Mouse (Mus musculus): ENCODE data around the gene Rita1.

Gene Rita1

DNA sequence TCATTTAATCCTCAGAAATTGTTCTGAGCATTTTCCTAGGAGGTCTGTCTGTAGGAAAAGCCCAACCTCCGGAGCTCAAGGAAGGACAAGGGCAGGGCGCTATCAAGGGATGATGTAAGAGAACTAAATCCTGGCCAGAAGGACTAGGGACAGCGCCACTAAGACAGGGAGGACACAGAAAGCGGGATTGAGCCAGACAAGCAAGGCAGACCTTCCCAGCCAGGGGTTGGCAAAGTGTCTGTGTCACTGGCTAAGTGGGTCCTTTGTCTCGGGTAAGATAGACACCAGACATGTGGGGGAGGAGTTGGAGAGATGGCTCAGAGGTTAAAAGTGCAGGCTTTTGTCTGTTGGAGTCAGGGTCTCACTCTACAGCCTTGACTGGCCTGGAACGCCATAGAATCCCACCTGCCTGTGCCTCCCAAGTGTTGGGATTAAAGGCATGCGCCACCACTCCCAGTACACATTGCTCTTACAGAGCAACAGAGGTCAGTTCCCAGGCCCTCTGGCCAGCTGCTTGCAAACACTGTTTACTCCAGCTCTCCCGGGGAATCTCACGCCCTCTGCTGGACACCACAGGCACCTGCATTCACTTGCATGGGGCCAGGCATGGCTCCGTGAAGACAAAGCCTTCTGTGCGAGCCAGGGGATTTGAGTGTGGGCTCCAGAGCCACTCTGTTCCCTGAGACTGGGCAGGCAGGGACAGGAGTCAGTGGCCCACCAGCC is 11.3 kb downstream of the Rita1 start:
- no peak for DNase-seq (ENCODE audit: low spot score in 2 of 2)

DNA sequence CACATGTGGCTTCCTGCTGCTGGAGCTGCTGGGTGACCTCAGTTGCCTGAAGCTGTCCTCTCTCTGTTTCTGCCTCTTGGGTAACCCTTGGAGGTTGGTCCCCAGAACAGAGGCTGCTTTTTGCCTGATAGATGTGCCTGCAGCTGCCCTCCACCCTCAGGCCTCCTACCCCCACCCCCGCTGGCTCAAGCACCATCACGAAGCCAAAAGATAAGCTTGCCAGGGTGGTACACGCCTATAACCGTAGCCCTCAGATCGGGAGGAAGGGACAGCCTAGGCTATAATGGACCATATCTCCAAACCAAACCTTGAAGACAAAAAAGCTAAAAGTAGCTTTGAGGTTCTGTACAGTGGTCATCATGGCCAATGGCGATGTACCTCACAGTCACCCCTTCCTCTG is 12.8 kb downstream of the Rita1 start:
- DNase-seq (ENCODE audit: low spot score in 2 of 2) = no peak

DNA sequence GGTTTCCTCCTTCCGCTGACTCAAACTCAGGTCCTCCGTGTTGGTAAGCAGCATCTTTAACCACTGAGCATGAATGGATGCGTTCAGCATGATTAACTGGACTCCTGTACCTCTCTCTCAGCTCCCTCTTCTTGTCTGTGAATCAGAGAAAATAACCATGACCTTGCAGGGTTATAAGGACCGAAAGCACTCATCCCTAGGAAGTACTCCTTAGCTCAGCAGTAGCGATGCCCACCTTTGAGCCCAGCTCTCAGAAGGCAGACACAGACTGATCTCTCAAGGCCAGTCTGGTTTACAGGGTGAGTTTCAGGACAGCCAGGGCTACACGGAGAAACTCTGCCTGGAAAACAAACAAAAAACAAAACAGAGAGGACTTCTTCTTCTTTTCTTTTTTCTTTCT is 17.9 kb downstream of the Rita1 start:
- no peak for DNase-seq (ENCODE audit: low spot score in 2 of 2)

DNA sequence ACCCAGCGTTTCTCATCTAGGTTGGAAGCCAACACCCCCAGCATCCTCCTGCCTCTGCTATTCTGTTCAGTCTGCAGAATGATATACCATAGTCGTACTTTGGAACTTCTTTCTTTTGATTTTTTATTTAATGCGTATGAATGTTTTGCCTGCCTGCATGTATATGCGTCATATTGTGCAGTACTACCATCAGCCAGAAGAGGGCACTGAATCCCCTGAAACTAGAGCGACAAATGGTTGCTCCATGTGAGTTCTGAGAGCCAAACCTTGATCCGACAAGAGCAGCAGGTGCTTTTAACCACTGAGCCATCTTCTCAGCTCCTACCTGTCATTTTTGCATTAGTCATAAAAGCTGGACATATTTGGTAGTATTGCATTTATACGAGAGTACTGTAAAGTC is 20.2 kb downstream of the Rita1 start:
- DNase-seq (ENCODE audit: low spot score in 2 of 2) = no peak

DNA sequence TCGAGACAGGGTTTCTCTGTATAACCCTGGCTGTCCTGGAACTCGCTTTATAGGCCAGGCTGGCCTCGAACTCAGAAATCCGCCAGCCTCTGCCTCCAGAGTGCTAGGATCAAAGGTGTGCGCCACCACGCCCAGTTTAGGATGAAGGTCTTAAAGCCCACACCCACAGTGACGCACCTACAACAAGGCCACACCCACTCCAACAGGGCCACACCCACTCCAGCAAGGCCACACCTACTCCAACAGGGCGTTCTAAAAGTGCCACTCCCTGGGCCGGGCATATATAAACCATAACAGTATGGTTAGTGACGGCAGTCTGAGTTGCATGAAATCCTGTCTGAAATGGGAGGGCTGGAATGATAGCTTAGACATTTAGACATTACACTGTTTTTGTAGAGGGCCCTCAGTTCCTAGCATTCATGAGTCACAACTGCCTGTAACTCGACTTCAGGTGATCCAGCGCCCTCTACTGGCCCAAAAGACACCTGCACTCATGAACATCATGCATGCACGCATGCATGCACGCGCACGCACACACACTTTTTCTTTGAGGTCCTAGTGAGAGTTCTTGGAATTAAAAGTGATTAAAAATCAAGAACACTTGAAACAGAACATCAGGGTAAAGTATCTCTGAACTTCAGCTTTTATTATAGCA is 21.9 kb downstream of the Rita1 start:
- no peak for DNase-seq (ENCODE audit: low spot score in 2 of 2)

DNA sequence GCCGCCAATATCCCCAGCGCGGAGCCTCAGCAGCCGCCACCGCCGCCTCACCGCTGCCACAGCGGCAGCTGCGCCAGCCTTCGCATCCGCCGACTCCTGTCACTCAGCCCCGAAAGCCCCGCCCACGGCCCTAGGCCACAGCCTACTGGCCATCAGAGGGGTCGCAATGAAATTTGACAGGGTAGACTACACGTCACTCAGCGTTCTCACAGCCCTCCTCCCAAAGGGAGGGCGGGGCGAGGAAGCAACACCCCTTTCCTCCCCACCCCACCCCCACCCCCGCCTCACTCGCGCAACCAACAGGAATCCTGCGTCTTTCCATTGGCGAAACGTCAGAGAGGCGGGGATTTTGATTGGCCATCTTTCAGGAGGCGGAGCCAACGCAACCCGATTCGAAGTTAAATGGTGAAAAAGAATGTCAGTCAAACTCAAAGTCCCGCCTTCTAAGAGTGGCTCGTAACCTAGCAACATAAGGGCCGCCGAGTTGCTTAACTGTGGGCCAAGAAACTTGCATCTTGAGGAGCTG is 23.8 kb downstream of the Rita1 start, which contains the start of the genes Tpcn1 and Iqcd:
Gene Tpcn1, minus strand, starts transcription at position 105 of the 526 bp plus-strand sequence.
Gene Iqcd, plus strand, starts transcription at position 448 of the 526 bp plus-strand sequence.
- peak; percentile 99 for DNase-seq (ENCODE audit: low spot score in 2 of 2)

DNA sequence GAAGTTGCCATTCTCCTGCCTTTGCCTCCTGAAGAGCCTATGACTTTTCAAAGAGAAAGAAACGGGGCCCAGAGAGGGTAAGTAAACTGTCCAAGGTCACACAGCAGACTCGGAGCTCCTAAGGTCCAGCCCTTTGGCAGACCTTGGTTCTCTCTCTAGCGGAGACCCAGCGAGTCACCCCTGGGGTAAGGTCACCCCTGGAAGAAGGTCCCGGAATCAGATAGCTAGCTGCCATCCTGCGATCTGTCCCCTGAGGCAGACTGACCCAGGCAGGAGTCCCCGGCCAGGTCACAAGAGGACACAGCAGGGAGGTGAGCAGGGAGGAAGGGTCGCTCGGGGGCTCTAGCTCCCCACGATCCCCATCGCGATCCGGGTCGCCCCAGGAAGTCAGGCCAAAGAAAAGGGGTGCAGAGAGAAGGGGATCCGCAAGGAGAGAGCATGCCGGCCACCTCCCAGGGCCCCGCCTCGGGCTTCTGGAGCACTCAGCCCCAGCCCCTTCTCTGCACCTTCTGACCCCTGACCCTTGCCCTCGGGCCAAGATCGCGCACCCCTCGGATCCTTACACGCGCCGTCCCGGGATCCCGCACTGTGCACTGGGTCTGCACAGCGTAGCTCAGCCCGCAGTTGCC is 24.3 kb downstream of the Rita1 start:
- DNase-seq (ENCODE audit: low spot score in 2 of 2) = no peak

DNA sequence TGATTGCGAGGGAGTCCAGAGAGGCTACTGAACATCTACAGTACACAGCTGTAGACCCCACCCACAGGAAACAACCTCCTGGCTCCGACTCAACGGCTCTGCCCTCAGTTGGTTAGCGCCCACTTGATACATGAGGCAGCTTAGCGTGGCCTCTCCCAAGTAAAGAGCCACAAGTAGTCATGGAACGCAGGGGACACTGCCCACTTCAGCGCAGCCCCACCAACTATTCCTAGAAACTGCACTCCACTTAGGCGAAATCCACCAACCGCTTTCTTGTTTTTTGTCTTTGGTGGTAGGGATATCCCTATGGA is 24.8 kb downstream of the Rita1 start:
- no peak for DNase-seq (ENCODE audit: low spot score in 2 of 2)

DNA sequence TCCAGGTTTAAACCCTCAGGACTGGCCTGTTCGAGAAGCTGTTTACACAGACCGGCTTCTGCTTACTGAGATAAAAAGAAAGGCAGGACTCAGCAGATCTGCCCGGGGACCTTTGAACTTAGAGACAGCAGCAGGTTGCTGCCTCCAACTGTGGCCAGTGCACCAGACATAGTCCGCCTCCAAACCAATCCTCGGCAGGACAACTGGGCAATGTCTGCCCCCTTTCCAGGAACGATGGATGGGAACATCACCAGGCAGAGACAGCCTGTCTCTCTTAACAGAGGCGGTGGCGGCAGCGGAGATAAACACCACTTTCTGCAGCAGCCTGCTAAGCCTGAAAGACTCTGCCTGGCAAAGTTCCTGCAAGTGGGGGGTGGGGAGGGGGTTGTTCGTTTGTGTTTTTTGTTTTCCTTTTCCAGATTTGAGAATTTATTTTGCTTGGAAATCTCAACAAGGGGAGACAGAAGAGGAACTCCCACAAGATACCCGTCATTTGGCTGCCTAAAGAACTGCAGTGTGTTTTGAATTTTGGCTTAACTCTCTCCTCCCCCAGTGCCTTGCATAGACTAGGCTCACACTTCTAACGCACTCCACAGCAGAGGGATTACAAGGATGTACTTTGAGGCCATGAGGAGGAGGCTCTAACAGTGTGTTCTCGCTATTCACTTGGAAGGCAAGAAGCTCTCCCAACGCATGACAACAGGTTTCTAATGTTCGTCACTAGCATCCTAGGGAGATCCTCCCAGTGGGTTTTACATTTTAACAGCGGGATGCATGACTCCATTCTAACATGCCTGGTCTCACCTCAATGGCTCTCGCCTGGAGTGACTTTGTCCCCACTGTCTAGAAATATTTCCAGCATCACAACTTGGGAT is 25.4 kb downstream of the Rita1 start:
- no peak for DNase-seq (ENCODE audit: low spot score in 2 of 2)

DNA sequence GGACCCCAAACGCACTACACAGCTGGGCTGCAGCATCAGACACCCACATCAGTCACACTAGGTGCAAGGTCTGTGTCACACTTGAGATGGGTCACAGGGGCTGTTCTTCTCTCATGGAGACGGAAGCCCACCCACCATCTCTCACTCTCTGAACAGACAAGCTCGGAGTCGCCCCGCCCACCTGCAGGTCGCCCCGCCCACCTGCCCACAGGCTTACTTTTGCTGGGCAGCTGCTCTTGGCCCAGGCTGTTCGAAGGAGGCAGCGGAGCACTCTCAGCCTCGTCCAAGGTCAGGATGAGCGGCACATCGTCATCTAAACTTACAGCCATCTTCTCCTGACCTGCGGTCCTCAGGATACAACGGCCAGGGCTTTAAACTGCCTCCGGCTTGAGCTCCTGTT is 27.4 kb downstream of the Rita1 start:
- no peak for DNase-seq (ENCODE audit: low spot score in 2 of 2)

DNA sequence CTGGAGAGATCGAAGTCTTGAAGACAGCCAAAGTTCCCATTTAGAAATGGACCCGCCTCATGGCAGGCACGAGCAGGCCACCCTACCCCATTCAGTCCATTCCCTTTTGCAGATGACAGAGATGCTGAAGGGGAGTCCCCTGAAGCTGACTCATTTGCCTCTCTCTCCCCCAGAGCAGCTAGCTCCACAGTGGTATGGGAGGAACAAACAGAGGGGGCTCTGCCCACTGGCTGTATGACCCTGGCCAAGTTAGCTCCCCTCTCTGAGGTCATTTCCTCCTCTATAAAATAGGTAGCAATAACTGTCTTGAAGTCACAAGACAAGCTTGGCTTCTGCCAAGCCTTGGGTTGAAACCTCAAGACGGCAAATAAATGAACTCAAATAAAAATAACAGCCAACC is 28.9 kb downstream of the Rita1 start:
- DNase-seq (ENCODE audit: low spot score in 2 of 2) = no peak

DNA sequence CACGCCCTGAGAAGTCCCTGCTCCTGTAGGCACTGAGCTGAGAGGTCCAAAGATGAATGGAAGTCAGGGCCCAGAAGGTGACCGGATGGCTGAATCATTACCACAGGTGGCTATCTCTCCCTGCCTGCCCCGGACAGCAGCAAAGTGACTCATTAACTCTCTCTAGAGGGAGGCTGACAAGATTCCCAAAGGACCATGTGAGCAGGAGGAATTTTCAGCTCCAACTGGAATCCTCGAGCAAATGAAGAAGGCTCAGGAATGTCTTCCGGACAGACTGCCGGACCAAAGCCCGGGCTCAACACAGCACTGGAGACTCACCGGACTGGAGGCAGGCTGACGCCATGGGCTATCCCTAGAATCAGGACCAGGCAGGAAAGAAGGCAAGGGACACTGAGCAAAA is 30.4 kb downstream of the Rita1 start:
- DNase-seq (ENCODE audit: low spot score in 2 of 2) = peak in 1 of 2 experiments; percentile 20

DNA sequence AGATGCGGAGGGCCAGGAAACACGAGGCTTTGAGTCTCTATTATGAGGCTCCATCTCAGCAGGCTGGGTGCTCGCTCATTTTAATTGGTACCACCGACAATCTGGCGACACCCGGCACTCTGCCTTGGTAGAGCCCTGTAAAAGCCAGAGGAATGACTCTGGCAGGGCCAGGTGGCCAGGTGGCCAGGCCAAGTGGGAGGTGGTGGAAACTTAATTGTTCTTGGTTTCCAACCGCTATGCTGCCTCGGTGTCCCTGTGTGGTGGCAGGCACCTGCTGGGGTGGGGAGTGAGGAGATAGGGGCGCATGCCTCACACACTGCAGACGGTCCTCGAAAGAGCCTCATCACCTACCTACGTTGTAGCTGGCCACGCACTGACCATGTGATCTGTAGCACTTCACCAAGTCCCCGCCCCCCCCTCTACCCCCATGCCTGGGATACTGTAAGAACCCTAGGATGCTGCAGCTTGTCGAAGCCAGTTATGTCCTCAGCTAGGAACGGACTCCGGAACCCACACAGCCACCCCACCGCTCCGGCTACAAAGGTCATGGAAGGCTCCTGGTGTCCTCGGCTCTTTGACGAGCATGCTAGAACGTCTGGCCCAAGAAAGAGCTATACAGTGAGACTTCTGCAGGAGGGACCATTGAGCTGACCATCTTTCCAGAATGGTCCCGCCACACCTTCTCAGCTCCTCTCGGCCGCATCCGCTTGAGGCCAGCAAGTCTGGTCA is 32.3 kb downstream of the Rita1 start:
- no peak for DNase-seq (ENCODE audit: low spot score in 2 of 2)

DNA sequence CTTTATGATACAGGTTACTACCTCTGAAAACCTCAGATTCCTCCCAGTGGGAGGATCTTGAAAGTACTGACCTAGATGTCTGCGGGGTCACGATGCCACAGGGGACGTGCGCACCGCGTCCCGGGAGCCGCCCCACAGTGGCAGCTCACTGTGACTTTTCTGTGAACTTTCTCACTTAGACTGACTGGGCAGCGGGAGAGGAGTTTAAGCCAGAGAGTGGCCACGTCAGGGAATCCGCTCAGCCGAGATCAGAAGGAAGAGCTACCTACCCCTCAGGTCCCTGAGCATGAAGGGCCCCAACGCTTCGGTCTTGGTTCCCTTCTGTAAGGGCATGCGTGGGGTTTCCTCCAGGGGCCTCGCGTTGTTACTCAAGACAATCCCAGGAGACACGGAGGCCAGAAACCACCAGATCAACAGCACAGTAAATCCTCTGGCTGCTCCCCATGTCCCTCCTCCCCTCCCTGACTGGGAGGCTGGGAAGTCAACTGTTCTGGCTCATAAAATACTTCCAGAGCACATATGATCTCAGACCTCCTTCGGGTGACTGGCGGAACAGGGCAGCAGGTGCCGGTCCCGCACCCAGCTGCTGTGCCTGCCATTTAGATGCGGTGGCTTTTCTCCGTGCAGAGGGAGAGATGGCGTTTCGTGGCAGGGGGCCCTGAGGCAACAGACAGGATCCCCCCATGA is 33.0 kb downstream of the Rita1 start:
- peak; percentile 81 for DNase-seq (ENCODE audit: low spot score in 2 of 2)

DNA sequence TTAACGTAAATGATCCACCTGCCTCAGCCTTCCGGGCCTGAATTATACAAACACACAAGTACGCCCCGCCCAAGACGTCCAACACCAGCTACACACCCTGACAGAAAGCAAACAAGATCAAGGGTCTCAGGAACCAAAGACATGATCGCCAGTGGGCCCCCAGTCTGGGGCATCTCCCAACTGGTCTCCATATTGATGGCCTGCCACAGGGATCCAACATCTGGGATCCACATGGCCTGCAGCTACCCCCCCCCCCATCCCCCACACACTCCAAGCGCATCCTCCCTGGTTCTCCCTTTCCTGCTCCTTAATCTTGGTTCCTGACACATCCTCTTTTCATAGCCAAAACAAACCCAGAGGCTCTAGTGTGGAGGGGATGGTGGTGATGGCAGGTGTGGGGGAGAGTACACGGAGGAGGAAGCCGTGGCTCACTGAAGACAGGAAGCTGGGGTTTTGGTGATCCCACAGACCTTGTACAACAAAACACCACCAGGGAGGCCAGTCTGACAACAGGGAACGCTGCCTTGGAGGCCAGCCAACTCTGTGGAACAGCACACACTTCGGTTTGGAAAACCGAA is 33.8 kb downstream of the Rita1 start:
- peak; percentile 70 to 83 for DNase-seq (ENCODE audit: low spot score in 2 of 2)

DNA sequence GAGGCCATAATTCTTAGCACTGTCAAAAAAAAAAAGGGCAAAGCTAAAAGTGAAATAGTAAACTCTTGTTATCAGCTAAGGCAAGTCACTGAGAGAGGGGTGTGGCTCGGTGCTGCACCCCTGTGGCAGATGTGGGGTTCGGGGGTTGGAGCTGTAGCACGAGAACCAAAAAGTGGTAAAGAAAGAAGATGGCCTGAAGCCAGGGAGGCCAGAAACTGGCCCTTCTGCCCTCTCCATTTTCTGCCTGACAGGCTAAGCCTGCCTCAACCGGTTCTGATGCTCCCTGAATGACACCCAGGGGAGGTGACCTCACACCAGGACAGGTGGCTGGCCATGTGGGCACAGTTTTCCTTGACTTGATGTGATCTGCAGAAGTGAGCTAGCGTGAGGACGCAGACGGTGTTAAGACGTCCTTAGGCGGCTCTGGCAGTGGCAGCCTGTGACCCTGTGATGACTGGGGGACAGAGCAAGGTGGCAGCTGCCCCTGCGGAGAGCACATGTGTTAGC is 34.4 kb downstream of the Rita1 start:
- DNase-seq (ENCODE audit: low spot score in 2 of 2) = peak in 1 of 2 experiments; percentile 22

DNA sequence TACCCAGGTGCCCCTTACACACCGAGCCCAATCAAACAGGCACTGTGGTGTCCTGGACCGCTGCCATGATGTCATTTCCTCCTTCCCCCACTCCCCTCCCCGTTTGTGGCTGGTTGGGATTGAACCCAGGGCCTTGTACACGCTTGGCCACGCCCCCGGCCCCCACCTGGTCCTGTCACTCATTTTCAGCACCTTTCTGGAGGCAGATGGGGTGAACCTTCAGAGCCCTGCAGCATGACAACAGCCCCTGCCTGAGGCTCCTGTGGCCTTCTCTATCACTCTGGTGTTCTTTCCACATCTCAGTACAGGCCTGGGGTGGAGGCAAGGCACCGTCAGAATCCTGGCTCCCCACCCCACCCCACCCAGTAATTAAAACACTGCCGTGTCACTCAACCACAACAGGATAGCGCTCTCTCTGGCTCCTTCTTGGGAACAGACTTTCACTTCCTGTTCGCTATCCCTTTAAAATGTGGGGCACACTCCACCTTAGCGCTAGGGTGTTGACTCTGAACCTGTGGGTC is 35.5 kb downstream of the Rita1 start:
- no peak for DNase-seq (ENCODE audit: low spot score in 2 of 2)

DNA sequence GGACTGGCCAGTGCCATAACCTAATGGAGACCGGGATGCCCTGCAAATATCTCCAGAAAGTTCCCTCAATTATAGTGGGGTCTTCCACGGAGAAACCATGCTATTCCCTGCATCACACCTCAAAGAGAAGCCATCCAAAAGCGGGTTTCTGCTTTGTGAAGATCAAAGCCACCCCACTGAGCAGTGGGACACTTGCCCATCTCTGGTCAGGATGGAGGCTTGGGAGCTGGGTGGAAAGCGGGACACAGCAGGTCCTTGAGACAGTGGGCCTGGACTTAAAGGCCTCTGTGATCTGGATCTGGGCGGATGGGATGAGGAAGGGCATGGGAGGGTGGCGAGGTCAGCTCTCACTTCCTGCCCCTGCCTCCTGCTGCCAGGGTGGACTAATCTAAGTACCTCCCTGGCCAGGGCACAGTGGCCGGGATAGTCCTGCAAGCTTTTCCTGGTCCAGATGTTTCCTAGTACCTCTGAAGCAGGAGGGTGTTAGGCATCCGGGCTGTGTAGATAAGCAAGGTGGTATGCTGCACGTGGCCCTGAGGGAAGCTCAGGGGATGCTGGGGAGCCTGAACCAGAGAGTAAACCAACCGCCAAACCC is 37.8 kb downstream of the Rita1 start:
- DNase-seq (ENCODE audit: low spot score in 2 of 2) = no peak

DNA sequence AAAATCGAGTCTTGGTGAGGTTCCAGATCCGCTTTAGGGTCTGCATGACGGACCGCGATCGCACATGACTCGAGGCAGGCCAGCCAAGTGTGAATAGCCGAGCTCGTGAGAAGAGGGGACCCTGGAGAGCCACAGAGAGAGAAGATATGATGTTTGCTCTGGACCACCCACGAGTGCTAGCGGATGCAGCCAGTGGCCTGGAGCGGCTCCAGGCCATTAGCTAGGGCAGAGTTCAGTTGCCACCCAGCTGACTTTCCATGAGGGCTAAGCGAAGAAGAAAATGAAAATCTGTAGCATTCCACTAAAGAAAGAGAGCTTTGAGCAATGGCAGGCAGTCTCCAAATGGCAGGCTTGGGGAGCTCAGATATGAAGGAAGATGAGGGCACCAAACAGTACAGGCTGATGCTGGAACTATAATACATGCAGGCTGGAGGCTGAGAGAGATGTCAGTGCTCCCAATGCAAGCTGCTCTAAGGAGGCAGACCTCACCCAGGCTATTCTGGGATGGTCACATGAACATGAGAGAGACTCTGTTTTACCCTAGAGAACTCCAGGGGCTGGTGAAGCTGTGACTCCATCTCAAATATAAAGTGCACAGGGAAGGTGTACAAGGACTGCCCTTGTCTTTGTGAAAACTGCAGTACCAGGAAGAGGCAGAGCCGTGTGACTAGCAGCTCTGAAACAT is 41.2 kb downstream of the Rita1 start:
- DNase-seq (ENCODE audit: low spot score in 2 of 2) = no peak
